Mouse (Mus musculus) spleen, adult 2 months (tissue): ENCODE measurements around the gene Pithd1. TPM values are rescaled to one million over a fixed set of nuclear protein-coding genes. Genes with fewer than 3 reads are reported as not detected.

Experiments used
- DNase-seq, 2 experiments: peaks; one replicate each; pipeline versions ENCODE4 v3.0.0 to v3.0.0-alpha.2; 2012 to 2021; ENCODE audit warnings: low spot score in 2 of 2, low read depth in 1 of 2
- H3K27ac ChIP-seq: fragments of 200-500 bp; 2 replicates; pipeline ENCODE4 v1.5.1; 2012; ENCODE audit warnings: low read length, inconsistent platforms; ENCODE audit not compliant: insufficient read depth
- H3K27me3 ChIP-seq: fragments of 200-500 bp; 2 replicates; pipeline ENCODE4 v1.6.1; 2012; ENCODE audit warnings: mild to moderate bottlenecking, moderate library complexity, low read length, inconsistent platforms; ENCODE audit not compliant: control insufficient read depth, insufficient read depth
- H3K36me3 ChIP-seq: fragments of 200-500 bp; 2 replicates; pipeline ENCODE4 v1.6.1; 2012; ENCODE audit warnings: mild to moderate bottlenecking, low read length, inconsistent platforms; ENCODE audit not compliant: control insufficient read depth, insufficient read depth
- H3K4me1 ChIP-seq: fragments of 200-500 bp; 2 replicates; pipeline ENCODE4 v1.6.1; 2011; ENCODE audit warnings: inconsistent platforms; ENCODE audit not compliant: control insufficient read depth, insufficient read depth, insufficient read length
- H3K4me3 ChIP-seq: fragments of 200-500 bp; 2 replicates; pipeline ENCODE4 v1.5.1; 2011; ENCODE audit warnings: mild to moderate bottlenecking, inconsistent platforms; ENCODE audit not compliant: insufficient read depth, insufficient read length; ENCODE audit errors: extremely low read depth
- CTCF ChIP-seq: fragments of 200-500 bp; IDR thresholded peaks from 2 replicates; pipeline ENCODE4 v1.5.1; 2011; ENCODE audit warnings: mild to moderate bottlenecking, inconsistent platforms; ENCODE audit not compliant: insufficient read depth, insufficient read length, insufficient replicate concordance; ENCODE audit errors: extremely low read depth
- POLR2A ChIP-seq: fragments of 200-500 bp; IDR thresholded peaks from 2 replicates; pipeline ENCODE4 v1.6.1; 2011; ENCODE audit warnings: low read depth, low read length, inconsistent platforms
- WGBS: fragments of 180-500 bp; shearing (Covaris S2); methylation state at CpG from one replicate; pipeline ENCODE4 v1.1.7; 2018; 5-methylcytosine and 5-hydroxymethylcytosine counted together
- polyA plus RNA-seq: library from polyadenylated mRNA; depleted of rRNA; stranded (reverse); fragments of >200 nt; gene quantifications from 2 replicates; pipeline ENCODE4 v1.2.3, GENCODE M21; 2012; rRNA removed

The Pithd1 gene
- polyA plus RNA-seq: 31.0 and 48.2 TPM in 2 replicates

GRCm38 (mm10) chr4:135986943-135987710 lies at the start of gene Pithd1:
Gene Pithd1, minus strand, starts transcription at chr4:135987264.
- Histone ChIP-seq H3K27me3 (no peaks in the 10 kb centered on the region), H3K36me3 (peaks cover 13% of the 10 kb centered on the region), H3K27ac (peak within 1 kb of the TSS; percentile 86), H3K4me1 (no peaks in the 10 kb centered on the region; the same call in 1 of the 2 replicates), H3K4me3 (peak within 1 kb of the TSS; percentile 81)
- no peak for TF ChIP-seq CTCF
- TF ChIP-seq POLR2A: no peak; the same call in none of the 2 replicates
- peak; percentile 88 to 91 for DNase-seq
- under 1% methylated on average over 78 of the region's 81 CpGs for WGBS

- H3K36me3 ChIP-seq: no peaks in the 10 kb centered on the region
- no peak for TF ChIP-seq POLR2A
- TF ChIP-seq CTCF: no peak
- H3K4me3 ChIP-seq: no peak overlapping the region
- H3K4me1 ChIP-seq: peaks cover 8% of the 10 kb centered on the region; the same call in 1 of the 2 replicates
- no peaks in the 10 kb centered on the region for H3K27me3 ChIP-seq
- 55% methylated on average over 4 of the region's 4 CpGs for WGBS
- no peak for DNase-seq
- 0 out of 2 replicates have a peak overlapping the region, but pooled peaks have one; percentile 11 for H3K27ac ChIP-seq
Measured at GRCm38 (mm10) chr4:136035078-136035477, 48.0 kb upstream of the Pithd1 start.

GRCm38 (mm10) chr4:136033231-136033630 lies 46.2 kb upstream of the Pithd1 start:
- 71% methylated on average over 1 of the region's 1 CpGs for WGBS
- DNase-seq: no peak
- Histone ChIP-seq H3K4me3 (no peak overlapping the region), H3K27ac (no peak overlapping the region), H3K36me3 (no peaks in the 10 kb centered on the region), H3K27me3 (no peaks in the 10 kb centered on the region), H3K4me1 (peaks cover 10% of the 10 kb centered on the region; the same call in 1 of the 2 replicates)
- no peak for TF ChIP-seq CTCF

- H3K27ac ChIP-seq: peak overlapping the region; percentile 56
- H3K36me3 ChIP-seq: no peaks in the 10 kb centered on the region
- no peaks in the 10 kb centered on the region for H3K27me3 ChIP-seq
- no peak for TF ChIP-seq CTCF
- no peak for TF ChIP-seq POLR2A
- DNase-seq: peak in 1 of 2 experiments; percentile 11
- peaks cover 20% of the 10 kb centered on the region; the same call in 1 of the 2 replicates for H3K4me1 ChIP-seq
- H3K4me3 ChIP-seq: no peak overlapping the region
- 6% methylated on average over 8 of the region's 8 CpGs for WGBS
Measured at GRCm38 (mm10) chr4:136030968-136031909, 44.2 kb upstream of the Pithd1 start.

- H3K4me3 ChIP-seq: peak overlapping the region; percentile 59
- WGBS: 19% methylated on average over 5 of the region's 5 CpGs
- H3K4me1 ChIP-seq: peaks cover 20% of the 10 kb centered on the region; the same call in 1 of the 2 replicates
- no peaks in the 10 kb centered on the region for H3K27me3 ChIP-seq
- peak overlapping the region; percentile 91 for H3K27ac ChIP-seq
- TF ChIP-seq POLR2A: no peak
- no peak for TF ChIP-seq CTCF
- no peak for DNase-seq
- no peaks in the 10 kb centered on the region for H3K36me3 ChIP-seq
Measured at GRCm38 (mm10) chr4:136028689-136029088, 41.6 kb upstream of the Pithd1 start.

- Histone ChIP-seq H3K36me3 (no peaks in the 10 kb centered on the region), H3K4me1 (peaks cover 20% of the 10 kb centered on the region; the same call in 1 of the 2 replicates), H3K4me3 (peak overlapping the region; percentile 59), H3K27ac (peak overlapping the region; percentile 91), H3K27me3 (no peaks in the 10 kb centered on the region)
- 8% methylated on average over 19 of the region's 19 CpGs for WGBS
- TF ChIP-seq POLR2A: peak; percentile 11; the same call in 1 of the 2 replicates
- no peak for TF ChIP-seq CTCF
- DNase-seq: peak; percentile 25 to 49
Measured at GRCm38 (mm10) chr4:136028132-136028564, 41.1 kb upstream of the Pithd1 start.
